Mouse (Mus musculus): ENCODE results near the gene Fam69a.
"Not testable (repeated sequence)": the region's sequence is repeated elsewhere in the genome, so short reads cannot be mapped to it uniquely, and the experiment has no call there.

The Fam69a gene

GRCm38 (mm10) chr5:107986967-107987834, at the start of gene Fam69a:
Gene Fam69a, minus strand, starts transcription at chr5:107987085.
- DNase-seq (ENCODE audit: low spot score), result peak; percentile 85

- DNase-seq (ENCODE audit: low spot score), result no peak
These were observed 48.6 kb upstream of the Fam69a start for GRCm38 (mm10) chr5:108035523-108035922.

GRCm38 (mm10) chr5:108034194-108034593, 47.3 kb upstream of the Fam69a start:
- DNase-seq (ENCODE audit: low spot score), result peak; percentile 8

- DNase-seq (ENCODE audit: low spot score), result no peak
These were observed 44.4 kb upstream of the Fam69a start for GRCm38 (mm10) chr5:108031267-108031666.

GRCm38 (mm10) chr5:108029968-108030367, 43.1 kb upstream of the Fam69a start:
- no peak for DNase-seq (ENCODE audit: low spot score)

GRCm38 (mm10) chr5:108028797-108029536, 42.1 kb upstream of the Fam69a start:
- not testable (repeated sequence) for DNase-seq (ENCODE audit: low spot score)

- DNase-seq (ENCODE audit: low spot score), result no peak
These were observed 41.3 kb upstream of the Fam69a start for GRCm38 (mm10) chr5:108028230-108028629.

GRCm38 (mm10) chr5:108021346-108021745, 34.5 kb upstream of the Fam69a start:
- DNase-seq (ENCODE audit: low spot score), result no peak

GRCm38 (mm10) chr5:108019367-108019766, 32.5 kb upstream of the Fam69a start:
- DNase-seq (ENCODE audit: low spot score), result no peak

GRCm38 (mm10) chr5:108017232-108017631, 30.3 kb upstream of the Fam69a start:
- no peak for DNase-seq (ENCODE audit: low spot score)

- no peak for DNase-seq (ENCODE audit: low spot score)
These were observed 28.5 kb upstream of the Fam69a start for GRCm38 (mm10) chr5:108015422-108015821.

GRCm38 (mm10) chr5:108014173-108014572, 27.3 kb upstream of the Fam69a start:
- DNase-seq (ENCODE audit: low spot score), result no peak

GRCm38 (mm10) chr5:108009721-108010120, 22.8 kb upstream of the Fam69a start:
- no peak for DNase-seq (ENCODE audit: low spot score)

GRCm38 (mm10) chr5:108005134-108005533, 18.2 kb upstream of the Fam69a start:
- no peak for DNase-seq (ENCODE audit: low spot score)

- no peak for DNase-seq (ENCODE audit: low spot score)
These were observed 15.8 kb upstream of the Fam69a start for GRCm38 (mm10) chr5:108002734-108003133.

- DNase-seq (ENCODE audit: low spot score), result peak; percentile 55
These were observed 14.1 kb upstream of the Fam69a start for GRCm38 (mm10) chr5:108000776-108001548.

- DNase-seq (ENCODE audit: low spot score), result no peak
These were observed 10.8 kb upstream of the Fam69a start for GRCm38 (mm10) chr5:107997717-107998116.

GRCm38 (mm10) chr5:107995936-107996335, 9.1 kb upstream of the Fam69a start:
- no peak for DNase-seq (ENCODE audit: low spot score)

- DNase-seq (ENCODE audit: low spot score), result peak; percentile 29
These were observed 958 bp upstream of the Fam69a start for GRCm38 (mm10) chr5:107987835-107988251.

- DNase-seq (ENCODE audit: low spot score), result peak; percentile 76
These were observed 474 bp downstream of the Fam69a start for GRCm38 (mm10) chr5:107986255-107986966.

GRCm38 (mm10) chr5:107983946-107984345, 2.9 kb downstream of the Fam69a start:
- DNase-seq (ENCODE audit: low spot score), result no peak

GRCm38 (mm10) chr5:107982016-107982415, 4.9 kb downstream of the Fam69a start:
- DNase-seq (ENCODE audit: low spot score), result no peak
